Mouse (Mus musculus) adrenal gland, postnatal 4 days (tissue): ENCODE data around the gene Cacna1c. TPM values are rescaled to one million over a fixed set of nuclear protein-coding genes. Genes with fewer than 3 reads are reported as not detected.
"Not testable (repeated sequence)": the region's sequence is repeated elsewhere in the genome, so short reads cannot be mapped to it uniquely, and the experiment has no call there.

Experiments used
- DNase-seq, 2 experiments: peaks; one replicate each; pipeline ENCODE4 v3.0.0; 2021 to 2022; ENCODE audit warnings: low spot score in 2 of 2, mixed read lengths in 2 of 2
- total RNA-seq, 2 experiments: library from RNA; stranded (reverse); gene quantifications; 2 replicates each; pipeline ENCODE4 v1.2.3; 2021

Cacna1c gene
- total RNA-seq, 2 experiments from 2014 or later = 71.6 to 78.9 TPM

- DNase-seq = no peak
Measured at GRCm38 (mm10) chr6:119214190-119214589, 18.0 kb upstream of the Cacna1c start.

GRCm38 (mm10) chr6:119213375-119213774 is 17.2 kb upstream of the Cacna1c start:
- DNase-seq = no peak

GRCm38 (mm10) chr6:119206006-119206405 is 9.8 kb upstream of the Cacna1c start:
- DNase-seq = not testable (repeated sequence)

GRCm38 (mm10) chr6:119204915-119205314 is 8.7 kb upstream of the Cacna1c start:
- no peak for DNase-seq

- no peak for DNase-seq
Measured at GRCm38 (mm10) chr6:119204286-119204685, 8.1 kb upstream of the Cacna1c start.

- no peak for DNase-seq
Measured at GRCm38 (mm10) chr6:119201575-119201974, 5.4 kb upstream of the Cacna1c start.

GRCm38 (mm10) chr6:119200362-119200761 is 4.1 kb upstream of the Cacna1c start:
- no peak for DNase-seq

- no peak for DNase-seq
Measured at GRCm38 (mm10) chr6:119199274-119199879, 3.2 kb upstream of the Cacna1c start.

- DNase-seq = no peak
Measured at GRCm38 (mm10) chr6:119198534-119199273, 2.5 kb upstream of the Cacna1c start.

GRCm38 (mm10) chr6:119194601-119195000 is 1.6 kb downstream of the Cacna1c start:
- no peak for DNase-seq

- no peak for DNase-seq
Measured at GRCm38 (mm10) chr6:119194161-119194560, 2.1 kb downstream of the Cacna1c start.

GRCm38 (mm10) chr6:119193571-119194154 is 2.6 kb downstream of the Cacna1c start:
- no peak for DNase-seq

- DNase-seq = no peak
Measured at GRCm38 (mm10) chr6:119191478-119191877, 4.7 kb downstream of the Cacna1c start.

- DNase-seq = no peak
Measured at GRCm38 (mm10) chr6:119187631-119188030, 8.6 kb downstream of the Cacna1c start.

GRCm38 (mm10) chr6:119186658-119187057 is 9.6 kb downstream of the Cacna1c start:
- DNase-seq = no peak

GRCm38 (mm10) chr6:119183781-119184180 is 12.4 kb downstream of the Cacna1c start:
- DNase-seq = no peak

GRCm38 (mm10) chr6:119182211-119182610 is 14.0 kb downstream of the Cacna1c start:
- DNase-seq = no peak

- DNase-seq = no peak
Measured at GRCm38 (mm10) chr6:119180188-119180587, 16.0 kb downstream of the Cacna1c start.

GRCm38 (mm10) chr6:119177101-119177500 is 19.1 kb downstream of the Cacna1c start:
- no peak for DNase-seq

- DNase-seq = no peak
Measured at GRCm38 (mm10) chr6:119176103-119176502, 20.1 kb downstream of the Cacna1c start.

- DNase-seq = peak; percentile 72 to 80
Measured at GRCm38 (mm10) chr6:119175078-119175853, 21.0 kb downstream of the Cacna1c start, which contains the start of gene Dcp1b. Gene Dcp1b, plus strand, starts transcription at chr6:119175253.
